In the genomic region with DNA sequence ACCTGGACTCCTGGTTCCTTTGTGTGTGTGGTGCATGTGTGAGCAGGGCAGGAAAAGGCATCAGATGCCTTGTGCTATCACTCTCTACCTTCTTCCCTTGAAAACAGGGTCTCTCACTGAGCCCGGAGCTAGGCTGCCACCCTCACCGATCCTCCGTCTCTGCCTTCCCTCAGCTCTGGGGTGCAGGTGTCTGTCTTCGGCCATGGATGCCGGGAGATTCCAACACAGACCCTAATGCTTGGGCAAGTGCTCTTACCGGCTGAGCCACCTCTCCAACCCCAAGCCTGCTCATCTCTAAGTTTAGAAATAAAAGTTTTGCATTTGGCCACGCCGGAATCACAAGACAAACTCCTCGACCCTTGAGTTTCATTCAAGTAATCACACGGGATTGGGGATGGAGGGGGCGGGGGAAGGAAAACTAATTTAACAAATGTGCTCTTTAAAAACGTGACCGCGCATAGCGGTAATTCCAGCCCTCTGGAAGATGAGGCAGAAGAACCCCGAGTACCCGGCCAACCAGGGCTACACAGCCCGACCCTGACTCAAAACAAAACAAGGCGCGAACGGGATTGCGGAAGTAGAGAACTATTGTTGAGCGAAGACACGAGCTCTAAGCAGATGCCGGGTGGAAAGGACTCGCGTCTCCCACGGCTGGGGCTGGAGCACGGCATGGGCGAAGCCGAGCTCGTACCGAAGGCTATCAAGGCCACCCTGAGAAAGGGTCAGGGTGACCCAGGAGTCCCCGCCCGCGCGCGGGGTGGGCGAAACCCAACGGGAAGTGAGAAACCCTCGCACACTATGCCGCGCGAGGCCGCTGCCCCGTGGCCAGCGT, we compare ENCODE assay signal across 1 mouse cellular context.
TF ChIP-seq lines count a peak whose summit lies in the region.

No protein-coding gene starts in this region.

TF ChIP-seq in MEL, 35 proteins besides CTCF, POLR2A, EP300 and RAD21 (continued from another document):
- TF ChIP-seq MAX (IDR thresholded peaks at IDR 0.05; ENCODE audit: low read length) (peak; percentile 63; the same call in 1 of the 2 replicates), ZC3H11A (IDR thresholded peaks at IDR 0.05; ENCODE audit: low read depth, low read length) (no peak), USF1 (IDR thresholded peaks at IDR 0.05; ENCODE audit: low read depth, low read length) (no peak), MYC (IDR thresholded peaks at IDR 0.05; ENCODE audit: low read depth, low read length) (peak; percentile 22; the same call in 1 of the 2 replicates), E2F4 (IDR thresholded peaks at IDR 0.05; ENCODE audit: borderline replicate concordance, low read depth, low read length) (peak; percentile 13; the same call in 1 of the 2 replicates)
TF ChIP-seq in MEL: peak in this region for 4.
